Mouse (Mus musculus) cerebellum, postnatal 10 days (tissue): ENCODE results near the gene Pax8.
A peak's percentile ranks its signal among the peaks of the same experiment; 100 is the strongest.

Source experiments
- DNase-seq, 2 experiments: peaks; one replicate each; pipeline ENCODE4 v3.0.0; 2021; ENCODE audit warnings: mixed read lengths in 2 of 2

The Pax8 gene

GRCm38 (mm10) chr2:24409166-24409565 is 66.2 kb downstream of the Pax8 start:
- peak; percentile 89 to 90 for DNase-seq

- DNase-seq = peak; percentile 87 to 93
Measured at GRCm38 (mm10) chr2:24407701-24408485, 67.5 kb downstream of the Pax8 start.

GRCm38 (mm10) chr2:24405345-24406012 is 69.9 kb downstream of the Pax8 start:
- peak; percentile 91 for DNase-seq

- no peak for DNase-seq
Measured at GRCm38 (mm10) chr2:24400711-24401110, 74.7 kb downstream of the Pax8 start.

DNA sequence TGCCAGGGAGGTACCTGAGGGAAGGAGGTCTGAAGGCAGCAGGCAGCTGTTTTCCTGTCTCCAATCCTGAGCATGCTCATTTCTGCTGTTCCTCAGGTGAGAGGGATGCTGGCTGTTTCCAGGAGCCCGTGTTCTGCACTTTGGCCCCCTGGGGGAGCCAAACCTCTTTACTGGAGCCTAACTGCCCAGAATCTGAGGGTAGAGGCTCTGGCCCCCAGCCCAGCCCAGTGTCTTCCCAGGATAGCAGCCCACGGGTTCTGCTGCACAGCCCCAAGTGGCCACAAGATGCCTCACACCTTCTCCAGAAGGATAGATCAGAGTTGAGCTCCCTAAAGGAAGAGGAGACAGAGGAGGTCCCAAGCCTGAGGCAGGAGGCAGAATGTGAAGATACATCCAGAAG is 78.3 kb downstream of the Pax8 start:
- peak in 1 of 2 experiments; percentile 24 for DNase-seq

GRCm38 (mm10) chr2:24393251-24393650 is 82.1 kb downstream of the Pax8 start:
- no peak for DNase-seq

GRCm38 (mm10) chr2:24387361-24388283 is 87.8 kb downstream of the Pax8 start:
- no peak for DNase-seq

DNA sequence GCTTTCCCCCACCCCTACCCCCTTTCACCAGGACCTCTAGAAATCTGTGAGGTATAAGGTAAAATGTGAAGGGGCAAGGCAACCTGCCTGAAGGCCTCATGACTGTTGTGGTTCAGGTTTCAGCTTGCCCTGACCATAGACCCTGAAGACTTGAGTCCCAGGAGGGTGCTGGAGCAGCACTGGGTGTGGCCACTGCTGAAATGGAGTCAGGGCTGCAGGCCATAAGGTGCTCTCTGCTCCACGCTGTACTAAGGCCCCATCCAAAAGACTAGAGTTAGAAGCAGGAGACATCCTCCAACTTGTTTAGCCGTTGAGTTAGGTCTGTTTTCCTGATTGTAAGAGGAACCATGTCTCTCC is 88.5 kb downstream of the Pax8 start:
- DNase-seq = no peak

DNA sequence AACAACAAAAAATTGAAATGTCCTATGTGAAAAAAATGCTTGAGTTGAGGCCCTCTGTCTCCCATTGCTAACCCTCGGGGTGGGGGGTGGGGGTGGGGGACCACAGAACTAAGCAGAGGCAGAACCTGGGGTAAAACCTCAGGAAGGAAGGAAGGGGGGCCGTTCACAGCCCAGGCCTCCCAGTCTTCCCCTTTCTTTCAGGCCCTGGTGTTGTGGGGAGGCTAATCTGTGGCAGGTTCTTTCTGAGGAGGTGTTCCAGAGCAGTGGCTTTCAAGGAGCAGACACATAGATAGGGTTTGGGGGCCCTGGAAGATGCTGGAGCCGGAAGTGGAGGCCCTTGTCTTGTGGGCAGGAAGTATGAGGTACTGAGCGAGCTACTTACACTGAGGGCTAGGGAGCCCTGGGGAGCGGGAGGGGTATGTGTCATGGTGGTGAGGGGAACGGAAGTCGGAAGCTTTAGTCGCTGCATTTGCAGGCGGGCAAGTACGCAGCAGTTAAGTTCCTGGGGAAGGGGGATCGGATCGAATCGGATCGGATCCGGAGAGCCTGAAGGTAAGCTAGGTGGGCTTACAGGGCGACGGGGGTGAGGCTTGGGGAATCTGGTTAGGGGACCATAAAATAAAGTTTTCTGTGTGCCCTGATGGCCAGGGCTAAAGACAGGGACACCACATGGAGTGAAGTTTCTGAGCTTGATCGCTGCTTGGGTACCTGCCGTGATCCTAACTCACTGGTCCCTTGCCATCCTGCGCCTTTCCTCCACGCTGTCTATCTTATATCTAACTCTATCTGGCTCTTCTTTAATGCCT is 89.0 kb downstream of the Pax8 start:
- DNase-seq = no peak

DNA sequence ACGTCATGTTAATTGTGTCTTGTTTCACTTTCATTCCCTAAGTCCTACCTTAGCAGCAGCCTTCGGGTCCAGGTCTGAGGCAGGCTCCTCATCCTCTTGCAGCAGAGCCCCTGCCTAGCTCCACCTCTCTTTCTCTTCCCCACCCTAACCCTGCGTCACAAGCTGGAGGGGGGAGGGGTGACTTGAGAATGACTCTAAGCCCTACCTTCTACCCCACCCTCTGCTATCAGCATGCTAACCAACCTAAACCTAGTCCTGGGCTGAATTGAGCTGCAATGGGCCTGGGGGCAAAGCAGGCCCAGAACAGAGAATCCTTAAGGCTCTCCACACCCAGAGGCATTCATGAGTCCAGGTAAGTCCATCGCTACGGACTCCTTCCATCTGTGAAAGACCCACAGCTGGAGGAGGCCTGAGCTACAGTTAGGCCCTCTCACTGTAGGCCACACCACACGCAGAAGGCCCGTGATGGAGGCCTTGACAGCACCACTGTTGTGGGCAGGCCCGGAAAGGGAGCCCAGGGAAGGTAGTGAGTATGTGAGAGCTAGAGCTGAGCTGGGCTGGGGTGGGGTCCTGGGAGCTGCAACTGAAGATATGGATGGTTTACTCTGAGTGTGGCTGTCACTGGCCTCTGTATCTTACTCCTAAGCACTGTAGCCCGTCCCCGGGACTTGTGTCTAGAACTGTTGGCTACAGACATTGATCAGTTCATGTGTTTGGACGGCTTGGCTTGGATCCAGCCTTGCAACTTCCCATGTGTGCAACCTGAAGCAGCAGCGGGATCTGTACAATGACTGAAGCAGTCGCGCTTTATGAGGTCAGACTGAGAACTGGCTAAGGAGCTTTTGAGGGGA is 90.1 kb downstream of the Pax8 start:
- DNase-seq = no peak

DNA sequence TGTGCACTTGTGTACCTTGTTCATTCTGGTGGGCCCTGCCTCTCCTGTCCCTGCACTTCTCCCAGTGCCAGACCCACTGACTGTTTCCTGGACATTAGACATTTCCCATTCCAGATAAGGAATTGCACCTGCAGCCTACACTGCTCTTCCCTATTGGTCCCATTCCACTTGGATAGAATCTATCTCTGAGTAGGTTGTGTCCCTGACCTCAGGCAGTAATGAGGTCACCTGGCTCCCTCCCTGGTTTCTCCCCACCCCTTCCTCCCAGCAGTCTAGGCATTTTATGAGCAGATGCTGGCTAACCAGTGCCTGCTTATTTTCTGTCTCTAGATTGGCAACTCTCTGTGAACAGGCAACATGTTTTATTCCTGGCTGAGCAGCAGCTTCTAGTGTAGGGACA is 91.0 kb downstream of the Pax8 start:
- DNase-seq = no peak

DNA sequence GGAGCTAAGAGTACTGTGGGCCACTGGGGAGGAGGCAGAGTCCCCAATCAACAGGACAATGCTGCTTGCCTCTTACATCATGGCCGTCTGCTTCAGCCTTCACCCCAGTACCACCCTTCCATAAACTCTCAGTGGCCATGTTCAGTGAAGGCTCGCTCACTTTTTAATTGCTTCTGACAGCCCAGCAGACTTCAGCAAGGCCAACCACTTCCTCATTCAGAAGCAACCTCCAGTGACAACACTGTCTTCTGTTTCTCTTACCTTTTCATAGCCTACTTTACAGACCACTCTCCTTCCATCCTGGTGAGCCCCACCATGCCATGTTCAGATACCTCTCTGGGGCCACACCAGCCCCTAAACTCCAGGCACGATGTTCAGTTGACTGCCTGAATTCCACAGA is 91.8 kb downstream of the Pax8 start:
- no peak for DNase-seq

DNA sequence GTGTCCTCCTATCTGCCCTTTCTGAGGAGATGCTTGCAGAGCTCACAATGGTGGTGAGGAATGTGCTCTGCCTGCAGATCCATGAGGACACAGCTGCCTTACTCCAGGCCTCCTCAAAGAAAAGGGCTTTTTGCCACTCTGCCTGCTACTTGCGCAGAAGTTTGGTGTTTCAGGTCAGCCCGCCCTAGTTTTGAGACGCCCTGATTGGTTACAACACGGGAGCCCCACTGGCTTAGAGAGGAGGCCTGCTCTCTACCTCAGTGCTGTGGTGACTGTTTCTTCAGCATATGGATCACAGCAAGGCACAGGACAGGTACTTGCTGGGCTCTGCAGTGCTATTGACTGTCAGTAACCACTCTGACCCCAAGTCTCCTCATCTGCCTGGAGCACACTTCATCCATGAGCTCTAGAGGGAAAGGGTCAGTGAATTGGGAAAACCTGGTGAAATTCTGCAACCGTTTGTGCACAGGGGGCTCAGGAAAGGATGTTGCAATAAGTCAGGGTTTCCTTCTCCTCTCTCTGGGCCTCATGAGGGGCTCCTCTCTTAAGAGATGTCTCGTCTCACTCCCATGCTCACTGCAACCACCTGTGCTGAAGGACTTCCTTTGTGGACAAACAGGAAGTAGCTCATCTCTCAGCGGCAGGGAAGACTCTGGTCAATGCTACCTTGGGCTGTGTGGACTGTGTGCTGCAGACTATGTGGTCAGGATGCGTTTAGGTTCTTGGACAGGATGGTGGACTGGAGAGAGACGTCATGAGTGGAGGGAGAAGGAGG is 92.8 kb downstream of the Pax8 start:
- no peak for DNase-seq

- DNase-seq = no peak
Measured at GRCm38 (mm10) chr2:24378747-24379450, 96.5 kb downstream of the Pax8 start.
